Mouse (Mus musculus) R1 (cell line): ENCODE measurements at regions not wholly inside any gene's neighbourhood (a gene's known extent, or its start where the extent isn't known, plus 50 kb on each side); places are given as distances from the start of the nearest gene placed in this dataset.

Experiments
- DNase-seq: peaks from one replicate; pipeline ENCODE4 v3.0.0-alpha.2; 2018; ENCODE audit warnings: low read depth, low spot score

GRCm38 (mm10) chr5:119139336-119139735 lies 531.1 kb upstream of the Tbx3 start:
- no peak for DNase-seq

- DNase-seq, result no peak
Measured at GRCm38 (mm10) chr5:119139816-119140215, 530.7 kb upstream of the Tbx3 start.

GRCm38 (mm10) chr5:119143411-119143810 lies 527.1 kb upstream of the Tbx3 start:
- no peak for DNase-seq

GRCm38 (mm10) chr5:119149389-119150185 lies 520.9 kb upstream of the Tbx3 start:
- DNase-seq, result no peak

- no peak for DNase-seq
Measured at GRCm38 (mm10) chr5:119153086-119153485, 517.4 kb upstream of the Tbx3 start.

- DNase-seq, result no peak
Measured at GRCm38 (mm10) chr5:119156638-119157037, 513.8 kb upstream of the Tbx3 start.

- DNase-seq, result no peak
Measured at GRCm38 (mm10) chr5:119158171-119158570, 512.3 kb upstream of the Tbx3 start.

GRCm38 (mm10) chr5:119162132-119162675 lies 508.3 kb upstream of the Tbx3 start:
- no peak for DNase-seq

- no peak for DNase-seq
Measured at GRCm38 (mm10) chr5:119167718-119168117, 502.8 kb upstream of the Tbx3 start.

- DNase-seq, result no peak
Measured at GRCm38 (mm10) chr5:119169274-119169673, 501.2 kb upstream of the Tbx3 start.

GRCm38 (mm10) chr5:119171626-119172025 lies 498.8 kb upstream of the Tbx3 start:
- DNase-seq, result no peak

- peak; percentile 33 for DNase-seq
Measured at GRCm38 (mm10) chr5:119178805-119179204, 491.7 kb upstream of the Tbx3 start.

- DNase-seq, result no peak
Measured at GRCm38 (mm10) chr5:119183545-119184047, 486.9 kb upstream of the Tbx3 start.

- no peak for DNase-seq
Measured at GRCm38 (mm10) chr5:119186611-119187010, 483.9 kb upstream of the Tbx3 start.

- DNase-seq, result no peak
Measured at GRCm38 (mm10) chr5:119188476-119188875, 482.0 kb upstream of the Tbx3 start.

GRCm38 (mm10) chr5:119193699-119194681 lies 476.5 kb upstream of the Tbx3 start:
- no peak for DNase-seq

GRCm38 (mm10) chr5:119199906-119200305 lies 470.6 kb upstream of the Tbx3 start:
- peak; percentile 76 for DNase-seq

- no peak for DNase-seq
Measured at GRCm38 (mm10) chr5:119201251-119201650, 469.2 kb upstream of the Tbx3 start.

GRCm38 (mm10) chr5:119204736-119205135 lies 465.7 kb upstream of the Tbx3 start:
- no peak for DNase-seq

- DNase-seq, result no peak
Measured at GRCm38 (mm10) chr5:119208077-119208476, 462.4 kb upstream of the Tbx3 start.

- DNase-seq, result no peak
Measured at GRCm38 (mm10) chr5:119213196-119213595, 457.3 kb upstream of the Tbx3 start.
